Mouse (Mus musculus) CD4-positive, CD25-positive, alpha-beta regulatory T cell, adult 9 weeks (primary cell): Measurements from ENCODE around the gene Zp1. TPM values are rescaled to one million over a fixed set of nuclear protein-coding genes. Genes with fewer than 3 reads are reported as not detected.

Experiments used
- polyA plus RNA-seq: library from polyadenylated mRNA; unstranded; fragments of 100-300 nt; shearing (Covaris generic); gene quantifications from one replicate; pipeline ENCODE4 v1.2.1, GENCODE M21; 2017

Gene Zp1
- polyA plus RNA-seq = not detected

DNA sequence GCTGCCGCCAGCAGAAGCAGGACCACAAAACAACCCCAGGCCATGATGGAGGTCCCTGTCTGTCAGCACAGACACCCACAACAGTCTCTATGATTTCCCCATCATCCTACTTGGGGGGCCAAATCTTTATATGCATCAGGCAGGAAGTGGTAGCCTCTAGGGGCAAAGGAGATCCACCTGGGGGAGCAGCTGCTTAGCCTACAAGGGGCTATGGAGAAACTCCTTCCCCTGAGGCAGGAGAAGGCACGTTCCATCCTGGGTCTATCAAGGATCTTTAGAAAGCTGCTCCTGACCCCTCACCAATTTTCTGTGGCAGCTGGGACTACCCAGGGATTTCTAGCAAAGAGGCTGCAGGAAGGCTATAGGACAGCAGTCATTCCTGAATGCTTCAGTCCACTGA lies at the start of gene Zp1:
Gene Zp1, minus strand, starts transcription at position 101 of the 400 bp plus-strand sequence.

DNA sequence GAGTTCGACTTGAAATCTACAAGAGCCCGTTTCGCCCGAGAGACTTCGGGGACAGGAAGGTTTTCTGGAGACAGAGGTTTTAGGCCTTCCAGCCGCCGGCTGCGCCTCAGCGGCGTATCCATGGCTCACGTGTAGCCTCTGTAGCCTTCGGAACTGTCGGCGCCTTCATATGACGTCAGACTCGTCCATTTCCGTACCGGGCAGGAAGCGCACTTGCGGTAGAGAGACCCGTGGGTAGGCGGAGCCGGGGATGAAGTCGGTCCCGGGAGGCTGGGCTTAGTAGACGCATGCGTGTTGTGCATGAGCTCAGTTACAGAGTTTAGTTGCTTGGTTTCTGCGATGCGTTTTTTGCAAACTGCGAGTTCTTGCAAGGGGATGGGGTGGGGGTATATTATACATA lies 28.7 kb upstream of the Zp1 start, which contains the start of gene Ccdc86:
Gene Ccdc86, minus strand, starts transcription at position 155 of the 400 bp plus-strand sequence.

GRCm38 (mm10) chr19:10937110-10937563 lies 16.7 kb upstream of the Zp1 start, which contains the start of gene Ptgdr2:
Gene Ptgdr2 (plus strand): TSS chr19:10937160.

DNA sequence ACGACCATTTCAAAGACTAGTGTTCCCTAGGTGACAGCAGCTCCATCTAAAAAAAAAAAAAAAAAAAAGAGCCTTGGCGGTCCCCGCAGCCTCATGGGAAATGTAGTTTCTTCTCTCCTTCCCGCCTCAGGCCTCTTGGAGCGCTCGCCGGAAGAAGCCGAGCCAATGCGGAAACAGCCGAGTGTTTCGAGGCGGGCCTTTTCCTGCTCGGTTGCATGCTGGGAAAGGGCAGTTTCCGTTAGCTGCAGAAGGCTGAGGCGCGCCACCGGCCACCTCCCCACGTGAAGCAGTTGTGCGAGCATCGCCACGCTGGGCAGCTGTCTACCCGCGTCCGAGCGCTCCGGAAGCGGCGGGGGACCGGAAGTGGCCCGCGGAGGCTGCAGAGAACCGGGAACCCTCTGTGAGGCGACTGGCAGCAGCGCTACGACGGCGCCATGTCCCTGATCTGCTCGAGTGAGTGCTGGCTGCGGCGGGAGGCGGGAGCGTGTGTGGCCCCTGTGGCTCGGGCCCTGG lies 25.4 kb downstream of the Zp1 start, which contains the start of gene Prpf19:
Gene Prpf19, plus strand, starts transcription at position 216 of the 513 bp plus-strand sequence.

GRCm38 (mm10) chr19:10881426-10882154 lies 38.8 kb downstream of the Zp1 start, which contains the start of gene Tmem109:
Gene Tmem109 (minus strand): TSS chr19:10882001.

DNA sequence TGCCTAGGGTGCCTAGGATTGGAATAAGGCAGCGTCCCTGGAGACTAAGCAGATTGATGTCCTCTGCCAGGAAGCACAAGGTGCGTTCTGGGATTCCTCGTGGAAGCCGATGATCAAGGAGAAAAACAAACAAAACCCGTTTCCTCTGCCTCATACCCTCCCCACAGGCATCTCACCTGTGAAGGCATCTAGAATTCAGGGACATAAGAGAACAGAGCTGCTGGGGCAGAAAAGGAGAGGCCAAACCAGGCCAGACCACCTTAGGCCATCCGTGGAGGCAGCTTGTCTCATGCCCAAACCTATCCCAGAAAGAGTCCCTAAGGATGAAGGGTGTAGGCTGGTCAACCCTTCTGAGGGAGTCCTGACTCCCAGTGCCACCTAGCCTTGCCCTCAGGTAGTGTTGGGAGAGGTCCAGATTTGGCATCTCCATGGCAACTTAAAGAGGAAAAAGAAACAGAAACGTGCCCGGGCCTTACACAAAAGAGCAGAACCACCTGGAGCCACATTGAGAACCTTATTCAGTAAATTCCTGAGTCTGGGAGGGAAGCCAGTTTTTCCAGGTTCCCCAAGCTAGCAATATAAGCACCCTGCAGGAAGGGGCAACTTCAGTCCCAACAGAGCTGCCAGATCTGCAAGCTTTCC lies 50.4 kb downstream of the Zp1 start, which contains the start of gene Tmem132a:
Gene Tmem132a, minus strand, starts transcription at position 55 of the 642 bp plus-strand sequence.

Other genes starting within 250 kb of the Zp1 start
- not detected for gene Pga5, start 242.6 kb downstream of the Zp1 start, polyA plus RNA-seq
- 26.5 TPM for gene Vps37c, start 231.9 kb downstream of the Zp1 start, polyA plus RNA-seq
- gene Cd5, start 181.6 kb downstream of the Zp1 start, polyA plus RNA-seq = 623 TPM
- gene Cd6, start 90.6 kb downstream of the Zp1 start, polyA plus RNA-seq = 713 TPM
- gene Slc15a3, start 80.9 kb downstream of the Zp1 start, polyA plus RNA-seq = 1.3 TPM
- 0.40 TPM for gene Tmem132a, start 50.7 kb downstream of the Zp1 start, polyA plus RNA-seq
- gene Tmem109, start 38.6 kb downstream of the Zp1 start, polyA plus RNA-seq = 58.9 TPM
- 86.7 TPM for gene Prpf19, start 25.4 kb downstream of the Zp1 start, polyA plus RNA-seq
- gene Ptgdr2, start 16.5 kb upstream of the Zp1 start, polyA plus RNA-seq = not detected
- 23.3 TPM for gene Ccdc86, start 28.6 kb upstream of the Zp1 start, polyA plus RNA-seq
- gene Ms4a10, start 54.0 kb upstream of the Zp1 start, polyA plus RNA-seq = not detected
- not detected for gene Ms4a15, start 72.6 kb upstream of the Zp1 start, polyA plus RNA-seq
- gene Ms4a18, start 97.4 kb upstream of the Zp1 start, polyA plus RNA-seq = not detected
- not detected for gene Ms4a8a, start 160.5 kb upstream of the Zp1 start, polyA plus RNA-seq
- not detected for gene 1700017D01Rik, start 210.2 kb upstream of the Zp1 start, polyA plus RNA-seq
- not detected for gene 1700025F22Rik, start 244.7 kb upstream of the Zp1 start, polyA plus RNA-seq